Mouse (Mus musculus) gastrocnemius, postnatal 10 days (tissue): ENCODE measurements around the gene Sdf2. TPM values are rescaled to one million over a fixed set of nuclear protein-coding genes. Genes with fewer than 3 reads are reported as not detected.

ENCODE experiments used
- DNase-seq: peaks from one replicate; pipeline ENCODE4 v3.0.0; 2021; ENCODE audit warnings: mixed read lengths
- long read RNA-seq, 2 experiments: library from polyadenylated mRNA; stranded (forward); transcript quantifications; one replicate each; pipeline ENCODE4 v2.0.0; 2021
- total RNA-seq, 2 experiments: library from RNA; stranded (reverse); gene quantifications; 2 replicates each; pipeline ENCODE4 v1.2.3; 2021

The Sdf2 gene
- 10 to 100 TPM; 47.5 to 48.2 TPM for total RNA-seq
- long read RNA-seq, experiment 1, transcript Sdf2-201 (3 exons, 1,268 nt) = major isoform, 43 of 49 reads
- long read RNA-seq, experiment 1, partial matches to known transcripts = 1 of 49 reads
- long read RNA-seq, experiment 1, other reads (novel, unspliced or antisense) = 5 of 49 reads
- long read RNA-seq, experiment 2, transcript Sdf2-201 (3 exons, 1,268 nt) = major isoform, 42 of 46 reads
- long read RNA-seq, experiment 2, partial matches to known transcripts = 0 of 46 reads
- long read RNA-seq, experiment 2, other reads (novel, unspliced or antisense) = 4 of 46 reads

DNA sequence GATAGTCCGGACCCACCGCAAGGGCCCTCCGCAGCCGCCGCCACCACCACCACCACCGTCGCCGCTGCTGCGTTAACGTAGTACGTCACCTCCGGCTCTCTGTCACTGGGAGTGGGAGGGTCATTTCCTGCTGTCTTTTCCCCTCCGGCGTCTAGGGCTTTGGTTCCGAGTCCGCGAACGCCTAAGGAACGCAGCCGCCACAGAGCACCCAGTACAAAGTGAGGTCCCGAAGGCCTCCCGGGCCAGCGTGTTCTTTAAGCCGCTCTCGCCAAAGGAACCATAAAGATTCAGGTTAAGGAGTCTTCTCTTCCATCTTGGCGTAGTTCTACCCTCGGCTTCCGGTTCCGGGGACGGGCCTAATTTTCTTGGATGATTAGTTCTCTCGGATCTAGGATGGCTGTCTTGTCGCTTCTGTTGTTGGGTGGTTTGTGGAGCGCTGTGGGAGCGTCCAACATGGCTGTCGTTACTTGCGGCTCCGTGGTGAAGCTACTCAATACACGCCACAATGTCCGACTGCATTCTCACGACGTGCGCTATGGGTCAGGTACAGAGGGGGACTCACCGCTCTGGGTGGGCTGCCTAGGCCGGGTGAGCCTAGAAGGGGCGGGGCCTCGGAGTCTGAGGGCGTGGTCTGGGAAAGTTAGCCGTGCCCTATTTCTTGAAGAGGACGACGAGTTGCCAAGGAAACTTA, at the start of gene Sdf2, which contains the start of gene Supt6:
Gene Sdf2 (plus strand): TSS at position 120 of the 691 bp plus-strand sequence.
Gene Supt6 (minus strand): TSS at position 361 of the 691 bp plus-strand sequence.
- peak; percentile 88 for DNase-seq

GRCm38 (mm10) chr11:78202372-78202771, 43.2 kb upstream of the Sdf2 start:
- no peak for DNase-seq

- DNase-seq = no peak
Measured at GRCm38 (mm10) chr11:78204287-78204686, 41.3 kb upstream of the Sdf2 start.

- DNase-seq = no peak
Measured at GRCm38 (mm10) chr11:78205361-78206206, 40.0 kb upstream of the Sdf2 start.

DNA sequence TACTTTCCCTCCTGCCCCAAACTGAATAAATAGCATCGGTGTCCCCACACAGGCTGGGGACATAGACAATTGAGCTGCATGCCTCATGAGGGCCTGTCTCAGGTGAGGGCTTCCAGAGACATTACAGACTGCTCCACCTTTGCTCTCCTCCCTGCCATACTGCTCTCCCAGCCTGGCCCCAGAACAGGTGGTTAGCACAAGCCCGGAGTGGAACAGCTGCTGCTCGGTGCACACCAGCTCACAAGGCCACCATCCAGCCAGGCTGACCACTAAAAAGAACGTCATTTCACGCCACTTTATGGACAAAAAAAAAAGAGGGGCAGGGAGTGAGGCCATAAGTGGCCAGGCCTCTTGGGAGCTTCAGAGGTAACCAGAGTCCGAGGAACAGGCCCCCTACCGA, 38.4 kb upstream of the Sdf2 start:
- DNase-seq = no peak

GRCm38 (mm10) chr11:78209886-78210285, 35.7 kb upstream of the Sdf2 start:
- no peak for DNase-seq

GRCm38 (mm10) chr11:78210615-78211014, 34.9 kb upstream of the Sdf2 start:
- DNase-seq = no peak

GRCm38 (mm10) chr11:78211513-78211912, 34.0 kb upstream of the Sdf2 start:
- DNase-seq = no peak

GRCm38 (mm10) chr11:78213086-78213817, 32.3 kb upstream of the Sdf2 start:
- DNase-seq = no peak

DNA sequence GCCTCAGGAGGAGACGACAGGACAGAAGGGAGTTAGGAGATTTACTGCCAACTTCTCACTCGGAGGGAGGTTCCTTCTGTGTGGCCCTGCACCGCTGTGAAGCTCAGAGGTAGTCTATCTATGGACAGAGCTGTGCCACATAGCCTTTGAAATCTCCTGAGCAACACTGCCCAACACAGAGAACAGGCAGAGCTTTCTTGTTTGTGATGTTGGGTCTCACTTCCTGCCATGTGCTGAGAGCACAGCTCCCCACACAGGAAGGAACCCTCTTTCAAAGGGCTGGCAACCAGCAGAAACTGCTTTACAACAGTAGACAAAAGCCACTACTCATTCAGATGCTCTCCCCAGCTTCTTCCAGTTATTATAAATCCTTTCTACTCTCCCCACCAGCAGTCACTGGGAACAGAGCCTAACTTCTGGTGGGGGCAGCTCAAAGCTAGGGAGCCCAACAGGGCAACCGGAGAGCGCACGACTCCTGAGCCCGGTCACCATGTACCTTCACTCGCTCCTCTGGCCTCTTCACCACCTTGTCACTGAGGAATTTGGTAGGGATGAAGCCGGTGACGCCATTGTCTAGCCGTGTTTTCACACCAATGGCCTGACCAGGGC, 29.7 kb upstream of the Sdf2 start:
- no peak for DNase-seq

- no peak for DNase-seq
Measured at GRCm38 (mm10) chr11:78223586-78223985, 22.0 kb upstream of the Sdf2 start.

GRCm38 (mm10) chr11:78231518-78231917, 14.0 kb upstream of the Sdf2 start:
- DNase-seq = no peak

GRCm38 (mm10) chr11:78240193-78240857, 5.2 kb upstream of the Sdf2 start:
- no peak for DNase-seq

DNA sequence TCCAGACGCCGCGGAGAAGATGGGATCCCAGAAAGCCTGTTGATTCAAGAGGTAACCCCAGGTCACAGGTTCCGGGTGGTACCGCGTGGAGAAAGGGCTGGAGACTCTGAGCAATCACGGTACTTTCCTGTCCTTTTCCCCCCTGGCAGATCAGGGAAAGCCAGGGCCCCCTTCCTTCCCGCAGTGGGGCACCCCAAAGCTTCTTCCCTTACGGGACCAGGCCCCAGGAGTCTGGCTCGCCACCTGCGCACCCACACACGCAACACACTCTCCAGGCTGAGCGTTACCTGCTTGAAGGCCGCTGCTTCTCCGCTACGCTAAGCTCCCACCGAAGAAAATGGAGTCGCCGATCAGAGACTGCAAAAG, 302 bp upstream of the Sdf2 start:
- DNase-seq = no peak

DNA sequence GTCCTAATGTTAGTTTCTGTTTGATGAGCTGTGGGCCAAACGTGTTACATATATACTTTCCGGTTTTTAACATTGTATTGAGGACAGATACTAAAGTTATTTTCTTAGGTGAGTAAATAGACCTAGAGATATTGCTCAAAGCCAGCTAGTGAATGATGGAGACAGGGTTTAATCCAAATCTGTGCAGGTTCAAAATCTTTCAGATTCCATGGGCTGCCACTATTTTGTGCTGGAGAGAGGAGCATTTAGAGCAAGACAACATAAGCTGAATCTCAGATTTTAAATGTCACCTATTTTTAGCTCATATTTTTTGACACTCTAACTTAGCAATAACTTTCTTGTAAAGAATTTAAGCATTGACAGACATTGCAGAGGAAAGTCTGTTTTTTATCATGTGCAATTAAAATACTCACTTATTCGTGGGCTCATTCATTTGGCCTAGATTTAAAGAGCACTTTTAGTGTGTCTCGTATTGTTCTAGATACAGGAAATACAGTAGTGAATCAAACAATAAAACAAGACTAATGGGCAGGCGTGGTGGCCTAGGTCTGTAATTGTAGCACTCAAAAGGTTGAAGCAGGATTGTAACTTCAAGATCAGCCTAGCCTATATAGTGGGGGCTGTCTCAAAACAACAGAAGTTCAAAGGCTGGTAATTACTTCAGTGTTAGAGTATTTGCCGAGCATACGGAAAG, 919 bp downstream of the Sdf2 start:
- no peak for DNase-seq

GRCm38 (mm10) chr11:78247012-78247348, 1.4 kb downstream of the Sdf2 start:
- no peak for DNase-seq

GRCm38 (mm10) chr11:78247727-78248140, 2.2 kb downstream of the Sdf2 start:
- no peak for DNase-seq

DNA sequence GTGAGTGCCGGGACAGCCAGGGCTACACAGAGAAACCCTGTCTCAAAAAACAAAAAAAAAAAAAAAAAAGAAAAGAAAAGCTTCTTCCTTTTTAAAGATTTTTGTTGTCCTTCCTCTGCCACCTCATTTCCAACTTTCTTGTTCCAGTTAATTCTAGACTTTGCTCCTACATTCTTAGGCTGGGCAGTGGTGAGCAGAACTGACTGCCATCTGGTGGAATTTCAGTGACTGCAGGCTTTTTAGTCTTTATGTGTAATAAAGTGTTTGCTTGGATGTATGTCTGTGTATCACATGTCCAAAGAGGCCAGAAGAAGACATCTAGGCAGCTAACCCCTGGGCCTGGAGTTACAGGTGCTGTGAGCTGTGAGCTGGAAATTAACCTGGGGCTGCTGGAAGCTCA, 11.1 kb downstream of the Sdf2 start:
- DNase-seq = no peak

- no peak for DNase-seq
Measured at GRCm38 (mm10) chr11:78260489-78261258, 15.1 kb downstream of the Sdf2 start.
